Mouse (Mus musculus) liver, embryonic 14.5 days (tissue): ENCODE results near the gene Susd3.

ENCODE experiments used
- CTCF ChIP-seq: IDR thresholded peaks from 2 replicates; pipeline ENCODE4 v1.5.1; 2016; ENCODE audit warnings: antibody characterized with exemption, low read depth, control low read depth
- EP300 ChIP-seq: IDR thresholded peaks from 2 replicates; pipeline ENCODE4 v1.6.1; 2016; ENCODE audit warnings: antibody characterized with exemption, low read depth

GRCm38 (mm10) chr13:49242321-49243065, 6.0 kb downstream of the Susd3 start:
- no peak for TF ChIP-seq CTCF
- no peak for TF ChIP-seq EP300
